Mouse (Mus musculus) liver, adult 2 months (tissue): ENCODE data around the gene Myom1. TPM values are rescaled to one million over a fixed set of nuclear protein-coding genes. Genes with fewer than 3 reads are reported as not detected.

Source experiments
- DNase-seq: peaks from one replicate; pipeline ENCODE4 v3.0.0-alpha.2; 2011; ENCODE audit warnings: low read depth, low spot score; ENCODE audit errors: extremely low read depth
- H3K27ac ChIP-seq: fragments of 200-500 bp; replicated peaks from 2 replicates; pipeline ENCODE4 v1.5.1; 2012; ENCODE audit warnings: low read depth, mild to moderate bottlenecking, control low read depth, inconsistent platforms, low read length; ENCODE audit not compliant: insufficient read depth
- H3K27me3 ChIP-seq: fragments of 200-500 bp; 2 replicates; pipeline ENCODE4 v1.6.1; 2012; ENCODE audit warnings: mild to moderate bottlenecking, moderate library complexity, low read length, inconsistent platforms; ENCODE audit not compliant: control insufficient read depth, insufficient read depth
- H3K36me3 ChIP-seq: fragments of 200-500 bp; 2 replicates; pipeline ENCODE4 v1.6.1; 2012; ENCODE audit warnings: low read length, inconsistent platforms; ENCODE audit not compliant: control insufficient read depth, insufficient read depth
- H3K4me1 ChIP-seq: fragments of 200-500 bp; 2 replicates; pipeline ENCODE4 v1.6.1; 2011; ENCODE audit warnings: low read length; ENCODE audit not compliant: control insufficient read depth, insufficient read depth
- H3K4me3 ChIP-seq: fragments of 200-500 bp; 2 replicates; pipeline ENCODE4 v1.5.1; 2011; ENCODE audit warnings: low read depth, mild to moderate bottlenecking, control low read depth, low read length, moderate library complexity; ENCODE audit not compliant: insufficient read depth
- H3K79me2 ChIP-seq: fragments of 200-500 bp; 2 replicates; pipeline ENCODE4 v1.6.1; 2012; ENCODE audit warnings: inconsistent platforms, mild to moderate bottlenecking, low read length, moderate library complexity; ENCODE audit not compliant: control insufficient read depth, insufficient read depth
- H3K9ac ChIP-seq: fragments of 200-500 bp; 2 replicates; pipeline ENCODE4 v1.6.1; 2012; ENCODE audit warnings: low read depth, mild to moderate bottlenecking, control low read depth, inconsistent platforms, low read length
- CTCF ChIP-seq: fragments of 200-500 bp; IDR thresholded peaks from 2 replicates; pipeline ENCODE4 v1.5.1; 2011; ENCODE audit warnings: low read depth, low read length, control low read depth
- POLR2A ChIP-seq: fragments of 200-500 bp; IDR thresholded peaks from 2 replicates; pipeline ENCODE4 v1.6.1; 2011; ENCODE audit warnings: low read length, control low read depth; ENCODE audit not compliant: insufficient read depth; ENCODE audit errors: extremely low read depth
- WGBS: fragments of 180-500 bp; shearing (Covaris S2); methylation state at CpG from one replicate; pipeline ENCODE4 v1.1.7; 2018; 5-methylcytosine and 5-hydroxymethylcytosine counted together
- polyA plus RNA-seq: library from polyadenylated mRNA; depleted of rRNA; stranded (reverse); fragments of >200 nt; gene quantifications from 2 replicates; pipeline ENCODE4 v1.2.3, GENCODE M21; 2012
- total RNA-seq: library from RNA; depleted of rRNA; stranded (reverse); fragments of >200 nt; gene quantifications from 2 replicates; pipeline ENCODE4 v1.2.3, GENCODE M21; 2014

The Myom1 gene
- total and polyA plus RNA-seq, 2 experiments: 0.34 to 3.2 TPM

GRCm38 (mm10) chr17:71106250-71106649, 103.8 kb downstream of the Myom1 start:
- 89% methylated on average over 8 of the region's 8 CpGs for WGBS
- Histone ChIP-seq H3K79me2 (no peaks in the 10 kb centered on the region), H3K27me3 (no peaks in the 10 kb centered on the region), H3K36me3 (no peaks in the 10 kb centered on the region), H3K4me3 (no peak overlapping the region), H3K27ac (no peak overlapping the region), H3K9ac (no peak overlapping the region), H3K4me1 (0 out of 2 replicates have a peak, but pooled peaks cover 2% of the 10 kb centered on the region)
- TF ChIP-seq CTCF: no peak
- TF ChIP-seq POLR2A: no peak
- DNase-seq: no peak

- H3K4me3 ChIP-seq: no peak overlapping the region
- no peaks in the 10 kb centered on the region for H3K79me2 ChIP-seq
- H3K9ac ChIP-seq: no peak overlapping the region
- 93% methylated on average over 6 of the region's 6 CpGs for WGBS
- H3K4me1 ChIP-seq: no peaks in the 10 kb centered on the region
- DNase-seq: no peak
- no peak overlapping the region for H3K27ac ChIP-seq
- no peaks in the 10 kb centered on the region for H3K27me3 ChIP-seq
- TF ChIP-seq POLR2A: no peak
- TF ChIP-seq CTCF: no peak
- no peaks in the 10 kb centered on the region for H3K36me3 ChIP-seq
Observed at GRCm38 (mm10) chr17:71110753-71111265, 108.4 kb downstream of the Myom1 start.

GRCm38 (mm10) chr17:71112689-71113088, 110.3 kb downstream of the Myom1 start:
- H3K36me3 ChIP-seq: no peaks in the 10 kb centered on the region
- DNase-seq: no peak
- 89% methylated on average over 3 of the region's 3 CpGs for WGBS
- no peak overlapping the region for H3K9ac ChIP-seq
- TF ChIP-seq CTCF (no peak), POLR2A (no peak)
- H3K27ac ChIP-seq: no peak overlapping the region
- no peak overlapping the region for H3K4me3 ChIP-seq
- no peaks in the 10 kb centered on the region for H3K79me2 ChIP-seq
- H3K4me1 ChIP-seq: no peaks in the 10 kb centered on the region
- no peaks in the 10 kb centered on the region for H3K27me3 ChIP-seq

- TF ChIP-seq CTCF (no peak), POLR2A (no peak)
- Histone ChIP-seq H3K36me3 (no peaks in the 10 kb centered on the region), H3K4me3 (no peak overlapping the region), H3K27ac (no peak overlapping the region), H3K79me2 (no peaks in the 10 kb centered on the region), H3K4me1 (no peaks in the 10 kb centered on the region), H3K27me3 (no peaks in the 10 kb centered on the region), H3K9ac (no peak overlapping the region)
- 90% methylated on average over 4 of the region's 4 CpGs for WGBS
- DNase-seq: no peak
Observed at GRCm38 (mm10) chr17:71114282-71114681, 111.8 kb downstream of the Myom1 start.

GRCm38 (mm10) chr17:71117956-71118355, 115.5 kb downstream of the Myom1 start:
- no peak for TF ChIP-seq POLR2A
- TF ChIP-seq CTCF: no peak
- Histone ChIP-seq H3K9ac (no peak overlapping the region), H3K27ac (no peak overlapping the region), H3K27me3 (no peaks in the 10 kb centered on the region), H3K79me2 (no peaks in the 10 kb centered on the region), H3K36me3 (no peaks in the 10 kb centered on the region), H3K4me1 (no peaks in the 10 kb centered on the region), H3K4me3 (no peak overlapping the region)
- no peak for DNase-seq
- 77% methylated on average over 4 of the region's 4 CpGs for WGBS

GRCm38 (mm10) chr17:71118607-71119006, 116.2 kb downstream of the Myom1 start:
- no peaks in the 10 kb centered on the region for H3K79me2 ChIP-seq
- H3K4me3 ChIP-seq: no peak overlapping the region
- no peak overlapping the region for H3K27ac ChIP-seq
- no peak overlapping the region for H3K9ac ChIP-seq
- TF ChIP-seq CTCF: no peak
- 92% methylated on average over 4 of the region's 4 CpGs for WGBS
- no peak for DNase-seq
- H3K36me3 ChIP-seq: no peaks in the 10 kb centered on the region
- no peaks in the 10 kb centered on the region for H3K27me3 ChIP-seq
- H3K4me1 ChIP-seq: no peaks in the 10 kb centered on the region
